Mouse (Mus musculus) embryo, embryonic 10.5 days (tissue): Measurements from ENCODE around the gene Best3.

Experiments
- DNase-seq: peaks from one replicate; pipeline ENCODE4 v3.0.0-alpha.2; 2015; ENCODE audit warnings: low spot score

Gene Best3

GRCm38 (mm10) chr10:116986264-116987082 lies at the start of gene Best3:
Best3 (plus strand) TSS chr10:116986314.
- DNase-seq, result no peak

- no peak for DNase-seq
Observed at GRCm38 (mm10) chr10:116943025-116943424, 43.1 kb upstream of the Best3 start.

DNA sequence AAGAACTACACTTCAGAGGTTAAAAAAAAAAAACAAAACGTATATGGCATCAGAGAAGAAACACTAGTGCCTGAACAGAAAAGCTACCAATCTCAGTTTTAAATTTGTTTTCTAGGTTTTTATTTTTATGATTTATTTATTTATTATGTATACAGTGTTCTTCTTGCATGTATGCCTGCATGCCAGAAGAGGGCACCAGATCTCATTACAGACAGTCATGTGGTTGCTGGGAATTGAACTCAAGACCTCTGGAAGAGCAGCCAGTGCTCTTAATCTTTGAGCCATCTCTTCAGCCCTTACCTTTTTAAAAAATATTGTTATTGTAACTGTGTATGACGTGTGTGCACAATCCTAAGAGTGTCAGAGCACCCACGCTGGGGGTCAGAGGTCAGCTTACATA lies 42.0 kb upstream of the Best3 start:
- no peak for DNase-seq

DNA sequence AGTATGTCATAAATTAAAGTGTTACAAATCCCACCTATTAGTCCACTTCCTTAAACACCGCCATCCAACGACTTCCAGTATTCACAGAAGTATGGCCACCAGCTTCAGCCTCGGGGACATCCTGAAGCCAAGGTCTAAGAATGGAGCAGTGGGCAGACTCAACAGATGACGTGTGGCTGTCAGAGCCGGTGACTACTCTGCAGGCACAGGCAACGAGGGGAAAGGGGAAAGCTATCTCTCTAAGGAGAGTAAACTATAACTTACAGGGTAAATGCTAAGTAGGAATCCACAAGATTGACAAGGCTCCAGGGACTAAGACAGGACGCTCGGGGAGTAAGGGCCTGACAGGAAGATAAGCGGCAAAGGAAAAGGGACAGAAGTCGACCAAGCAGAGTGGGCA lies 41.2 kb upstream of the Best3 start:
- DNase-seq, result no peak

GRCm38 (mm10) chr10:116948414-116948813 lies 37.7 kb upstream of the Best3 start:
- DNase-seq, result no peak

- DNase-seq, result peak; percentile 61
Observed at GRCm38 (mm10) chr10:116949111-116950008, 36.8 kb upstream of the Best3 start.

GRCm38 (mm10) chr10:116950009-116950769 lies 35.9 kb upstream of the Best3 start, which contains the start of gene Rab3ip:
Rab3ip (minus strand) TSS chr10:116950769.
- DNase-seq, result peak; percentile 90

DNA sequence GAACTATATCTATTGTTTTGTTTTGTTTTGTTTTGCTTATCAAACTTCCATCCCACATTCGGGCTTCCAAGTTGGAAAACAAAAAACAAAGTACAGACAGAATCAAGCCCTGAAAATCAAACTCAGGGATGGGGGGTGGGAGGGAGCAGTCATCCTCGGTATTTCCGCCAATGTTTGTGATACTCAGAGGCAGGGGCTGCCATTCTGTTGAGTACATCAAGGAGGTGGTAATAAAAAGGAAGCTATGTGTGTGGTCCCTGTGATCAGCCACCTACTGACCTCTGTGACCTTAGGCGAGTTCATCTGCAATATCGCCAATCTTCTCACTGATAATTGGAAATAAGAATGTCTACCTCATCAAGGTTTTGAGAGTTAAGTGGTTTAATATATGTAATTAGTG lies 35.2 kb upstream of the Best3 start:
- DNase-seq, result peak; percentile 35

- DNase-seq, result no peak
Observed at GRCm38 (mm10) chr10:116955191-116955590, 30.9 kb upstream of the Best3 start.

DNA sequence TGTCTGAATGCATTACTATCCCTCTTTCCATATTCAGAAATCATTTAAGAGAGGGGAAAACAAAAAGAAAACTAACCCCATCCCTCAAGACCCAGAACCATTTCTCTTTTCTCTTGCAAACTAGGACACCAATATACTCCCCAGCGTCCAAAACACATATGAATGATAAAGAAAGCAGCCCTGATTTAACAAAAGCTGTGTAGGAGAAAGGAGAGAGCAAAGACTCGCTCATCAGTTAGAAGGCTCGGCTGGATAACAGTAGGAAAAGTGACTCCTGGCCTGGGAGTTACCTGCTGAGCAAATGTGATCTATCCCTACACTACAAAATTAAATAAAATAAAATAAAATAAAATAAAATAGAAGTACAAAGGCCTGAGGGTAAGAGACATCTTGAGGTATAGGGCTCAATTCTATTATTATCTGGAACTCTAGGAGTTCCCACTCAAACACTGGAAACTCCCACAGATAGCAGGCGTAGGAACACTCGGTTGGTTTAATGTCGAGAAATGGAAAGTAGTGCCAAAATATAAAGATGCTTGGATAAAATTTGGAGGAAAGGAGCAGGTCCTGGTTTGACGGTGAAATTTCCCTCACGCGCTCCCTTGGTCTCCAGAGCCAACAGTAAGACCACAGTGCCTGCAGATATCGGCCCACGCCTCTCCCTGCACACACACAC lies 29.5 kb upstream of the Best3 start:
- no peak for DNase-seq

- DNase-seq, result no peak
Observed at GRCm38 (mm10) chr10:116957867-116958551, 28.1 kb upstream of the Best3 start.

GRCm38 (mm10) chr10:116962152-116962551 lies 24.0 kb upstream of the Best3 start:
- no peak for DNase-seq

- no peak for DNase-seq
Observed at GRCm38 (mm10) chr10:116962803-116963202, 23.3 kb upstream of the Best3 start.

GRCm38 (mm10) chr10:116964084-116964483 lies 22.0 kb upstream of the Best3 start:
- DNase-seq, result no peak

DNA sequence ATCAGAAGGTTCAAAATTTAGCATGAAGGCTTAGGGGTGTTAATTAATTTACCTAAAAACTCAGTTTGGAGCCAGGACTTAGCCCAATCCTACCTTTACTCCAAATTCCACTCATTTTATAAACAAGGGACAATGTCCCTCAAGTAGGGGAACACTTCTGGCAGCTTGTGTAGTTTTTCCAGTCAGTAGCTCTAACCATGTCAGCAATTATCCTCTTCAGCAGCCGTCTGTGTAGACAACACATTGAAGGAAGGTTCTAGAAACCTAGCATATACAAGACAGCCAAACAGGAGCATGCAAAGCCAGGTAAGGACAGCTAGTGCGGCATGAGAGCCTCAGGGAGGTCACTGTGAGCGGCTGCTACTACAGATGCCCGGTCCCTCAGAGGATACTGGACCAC lies 21.5 kb upstream of the Best3 start:
- no peak for DNase-seq

- peak; percentile 47 for DNase-seq
Observed at GRCm38 (mm10) chr10:116965297-116965696, 20.8 kb upstream of the Best3 start.

- DNase-seq, result no peak
Observed at GRCm38 (mm10) chr10:116966065-116966464, 20.0 kb upstream of the Best3 start.

DNA sequence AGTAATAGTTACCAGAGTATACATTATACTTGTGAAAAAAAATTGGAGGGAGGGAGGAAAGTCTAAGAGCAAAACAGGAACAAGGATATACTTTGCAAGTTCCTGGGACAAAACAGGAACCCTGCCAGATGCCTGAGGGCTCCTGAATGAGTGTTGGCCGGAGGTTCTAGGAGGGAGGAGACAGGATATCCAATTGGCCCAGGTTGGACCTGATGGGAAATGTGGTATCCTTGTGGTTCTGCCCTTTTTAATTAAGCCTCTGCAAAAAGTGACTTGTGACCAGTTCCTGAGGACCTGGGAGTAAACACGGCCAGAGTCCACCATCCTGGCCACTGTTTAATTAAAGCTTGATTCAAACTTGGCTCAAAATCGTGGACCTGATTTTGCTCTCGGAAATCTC lies 17.4 kb upstream of the Best3 start:
- DNase-seq, result no peak

DNA sequence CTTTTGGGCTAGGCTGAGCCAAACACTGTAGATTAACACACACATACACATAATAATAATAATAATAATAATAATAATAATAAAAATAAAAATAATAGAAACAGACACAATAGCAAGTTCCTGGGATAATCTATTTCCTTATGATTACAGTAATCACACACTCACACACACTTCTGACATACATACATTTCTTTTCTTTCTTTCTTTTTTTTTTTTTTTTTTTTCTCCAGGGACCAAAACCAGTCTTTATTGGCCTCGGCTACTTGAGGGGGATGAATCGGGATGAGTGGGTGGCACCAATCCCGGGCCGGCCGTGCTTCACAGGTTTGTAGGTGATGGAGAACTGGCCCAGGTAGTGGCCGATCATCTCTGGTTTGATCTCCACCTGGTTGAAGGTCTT lies 13.6 kb upstream of the Best3 start, which contains the start of gene Gm10271:
Gene Gm10271, minus strand, starts transcription at position 101 of the 400 bp plus-strand sequence.
- DNase-seq, result no peak

- DNase-seq, result no peak
Observed at GRCm38 (mm10) chr10:116977455-116977854, 8.7 kb upstream of the Best3 start.

DNA sequence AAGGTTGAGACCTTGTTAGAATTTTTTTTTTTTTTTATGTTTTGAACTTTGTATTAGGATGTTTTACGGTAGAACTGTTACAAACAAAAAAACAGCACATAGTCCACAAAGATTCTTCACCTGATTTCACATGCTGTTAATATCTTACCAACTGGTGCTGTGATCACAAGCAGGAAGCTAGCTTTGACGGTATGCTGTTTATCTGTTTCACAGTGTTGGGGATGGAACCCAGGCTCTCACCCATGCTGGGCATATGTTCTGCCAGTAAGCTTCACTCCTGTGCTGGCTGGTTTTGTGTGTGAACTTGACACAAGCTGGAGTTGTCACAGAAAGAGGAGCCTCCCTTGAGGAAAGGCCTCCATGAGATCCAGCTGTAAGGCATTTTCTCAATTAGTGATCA lies 8.3 kb upstream of the Best3 start:
- DNase-seq, result no peak
